Mouse (Mus musculus) embryonic facial prominence, embryonic 13.5 days (tissue): ENCODE measurements around the gene Fam234a. TPM values are rescaled to one million over a fixed set of nuclear protein-coding genes. Genes with fewer than 3 reads are reported as not detected.

ENCODE experiments used
- ATAC-seq: fragments of 200-750 bp; cut with Nextera tagmentation; 2 replicates; pipeline ENCODE4 v1.8.0; 2017; ENCODE audit warnings: low read depth; ENCODE audit not compliant: insufficient number of reproducible peaks, insufficient read depth, low FRiP score, low TSS enrichment
- H3K27ac ChIP-seq: fragments of 300-500 bp; sonication (generic); 2 replicates; pipeline ENCODE4 v1.5.1; 2015; ENCODE audit warnings: moderate library complexity, mild to moderate bottlenecking, inconsistent platforms
- H3K27me3 ChIP-seq: fragments of 300-500 bp; sonication (generic); 2 replicates; pipeline ENCODE4 v1.6.1; 2015; ENCODE audit warnings: mild to moderate bottlenecking, inconsistent platforms
- H3K36me3 ChIP-seq: fragments of 300-500 bp; sonication (generic); 2 replicates; pipeline ENCODE4 v1.6.1; 2015; ENCODE audit warnings: mild to moderate bottlenecking, inconsistent platforms
- H3K4me1 ChIP-seq: fragments of 300-500 bp; sonication (generic); 2 replicates; pipeline ENCODE4 v1.6.1; 2015; ENCODE audit warnings: inconsistent platforms
- H3K4me2 ChIP-seq: fragments of 300-500 bp; sonication (generic); 2 replicates; pipeline ENCODE4 v1.6.1; 2015; ENCODE audit warnings: moderate library complexity, mild to moderate bottlenecking, inconsistent platforms
- H3K4me3 ChIP-seq: fragments of 300-500 bp; sonication (generic); 2 replicates; pipeline ENCODE4 v1.5.1; 2015; ENCODE audit warnings: mild to moderate bottlenecking, inconsistent platforms
- H3K9ac ChIP-seq: fragments of 300-500 bp; sonication (generic); 2 replicates; pipeline ENCODE4 v1.6.1; 2015; ENCODE audit warnings: mild to moderate bottlenecking, inconsistent platforms
- H3K9me3 ChIP-seq: fragments of 300-500 bp; sonication (generic); 2 replicates; pipeline ENCODE4 v1.6.1; 2016; ENCODE audit warnings: inconsistent platforms
- WGBS: fragments of 180-500 bp; shearing (Covaris S2); methylation state at CpG from one replicate; pipeline ENCODE4 v1.1.7; 2015; ENCODE audit warnings: mixed read lengths; 5-methylcytosine and 5-hydroxymethylcytosine counted together
- polyA plus RNA-seq: library from polyadenylated mRNA; unstranded; fragments of >200 nt; fragmentation: Nextera tagmentation; extraction: Ambion mirVana; gene quantifications from 2 replicates; pipeline ENCODE4 v1.2.1, GENCODE M21; 2015

Fam234a gene
- polyA plus RNA-seq, 1 experiment from 2014 or later: 43.1 TPM

DNA sequence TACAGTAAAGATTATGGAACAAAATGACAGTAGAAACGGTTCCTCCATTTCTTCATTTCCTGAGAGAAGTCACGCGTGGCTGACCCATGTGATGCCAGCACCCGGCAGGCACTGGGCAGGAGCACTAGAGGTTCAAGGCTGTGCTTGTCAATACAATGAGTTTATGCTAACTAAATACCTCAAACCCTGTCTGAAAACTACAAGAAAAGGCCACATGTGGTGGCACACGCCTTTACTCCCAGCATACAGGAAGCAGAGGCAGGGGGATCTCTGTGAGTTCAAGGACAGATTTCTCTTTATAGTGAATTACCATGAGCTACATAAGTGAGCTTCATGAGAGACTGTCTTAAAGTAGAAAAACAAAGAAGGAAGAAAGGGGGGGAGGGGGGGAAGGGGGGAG, 12.9 kb downstream of the Fam234a start:
- no peaks in the 10 kb centered on the region for H3K9me3 ChIP-seq
- H3K9ac ChIP-seq: no peak overlapping the region
- no peak overlapping the region for H3K4me3 ChIP-seq
- no peak overlapping the region for H3K27ac ChIP-seq
- H3K27me3 ChIP-seq: no peaks in the 10 kb centered on the region
- 0 out of 2 replicates have a peak, but pooled peaks cover 11% of the 10 kb centered on the region for H3K4me1 ChIP-seq
- 93% methylated on average over 5 of the region's 5 CpGs for WGBS
- ATAC-seq: no peak
- no peak overlapping the region for H3K4me2 ChIP-seq
- peaks cover 7% of the 10 kb centered on the region; the same call in 1 of the 2 replicates for H3K36me3 ChIP-seq

DNA sequence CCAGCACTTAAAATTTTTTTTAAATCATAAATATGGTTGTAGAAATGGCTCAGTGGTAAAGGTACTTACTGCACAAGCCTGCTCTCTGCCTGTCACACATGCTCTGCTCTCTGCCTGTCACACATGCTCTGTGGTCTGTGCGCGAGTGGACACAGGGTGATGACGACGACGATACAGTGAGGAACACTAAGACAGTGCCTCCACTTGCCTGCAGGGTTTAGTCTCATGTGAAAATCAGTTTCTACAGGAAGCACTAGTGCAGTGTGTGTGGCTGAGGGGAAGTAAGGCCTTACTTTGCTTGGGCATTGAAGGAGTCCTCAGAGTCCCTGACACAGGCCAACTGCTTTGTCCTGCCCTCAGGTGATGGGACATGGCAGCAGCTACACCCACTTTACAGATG, 14.3 kb downstream of the Fam234a start:
- WGBS: 94% methylated on average over 5 of the region's 5 CpGs
- no peak overlapping the region for H3K9ac ChIP-seq

DNA sequence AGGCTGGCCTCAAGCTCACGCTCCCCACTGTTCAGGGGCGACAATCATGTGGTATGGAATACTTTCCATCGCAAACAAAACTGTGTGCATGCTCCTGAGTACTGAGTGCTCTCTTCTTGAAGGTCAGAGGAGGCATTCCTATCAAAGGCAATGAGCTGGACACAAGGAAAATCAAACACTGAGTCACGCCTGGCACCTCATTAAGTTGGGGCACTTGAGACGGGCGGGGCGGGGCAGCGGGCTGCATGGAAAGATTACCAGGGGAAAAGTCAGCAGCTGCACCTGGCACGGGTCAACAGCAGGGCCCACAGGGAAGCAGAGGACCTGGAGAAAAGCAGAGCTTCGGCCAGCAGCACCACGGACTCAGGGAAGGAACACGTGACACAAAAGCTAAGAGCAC, 18.9 kb downstream of the Fam234a start:
- Histone ChIP-seq H3K9me3 (no peaks in the 10 kb centered on the region), H3K9ac (no peak overlapping the region), H3K4me2 (no peak overlapping the region), H3K27me3 (no peaks in the 10 kb centered on the region), H3K4me1 (no peaks in the 10 kb centered on the region), H3K4me3 (no peak overlapping the region), H3K36me3 (no peaks in the 10 kb centered on the region), H3K27ac (no peak overlapping the region)
- 88% methylated on average over 12 of the region's 12 CpGs for WGBS
- ATAC-seq: no peak

More for the DNA sequence above, 14.3 kb downstream of the Fam234a start:
- H3K4me3 ChIP-seq: no peak overlapping the region
- H3K27me3 ChIP-seq: no peaks in the 10 kb centered on the region
- peaks cover 7% of the 10 kb centered on the region; the same call in 1 of the 2 replicates for H3K36me3 ChIP-seq
- no peaks in the 10 kb centered on the region for H3K9me3 ChIP-seq
- no peaks in the 10 kb centered on the region for H3K4me1 ChIP-seq
- H3K4me2 ChIP-seq: no peak overlapping the region
- no peak for ATAC-seq
- no peak overlapping the region for H3K27ac ChIP-seq

DNA sequence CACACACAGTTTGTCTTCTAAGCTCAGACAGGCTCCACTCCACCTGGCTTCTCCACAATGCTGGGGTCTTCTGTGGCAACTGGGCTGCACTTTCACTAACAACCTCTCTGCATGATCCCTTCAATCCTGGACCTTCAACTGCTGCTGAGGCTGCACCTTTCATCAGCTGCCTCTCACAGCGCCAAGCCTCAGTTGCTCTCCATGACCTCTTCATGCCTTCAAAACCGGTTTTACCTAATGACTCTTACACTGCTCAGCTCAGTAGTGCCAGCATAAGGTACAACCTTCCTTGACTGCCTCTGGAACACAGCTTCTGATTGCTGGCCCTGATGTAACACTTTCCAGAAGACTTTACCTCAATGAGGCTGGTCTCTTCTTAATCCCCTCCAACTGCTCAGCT, 22.5 kb downstream of the Fam234a start:
- WGBS: 79% methylated on average over 2 of the region's 2 CpGs
- H3K4me1 ChIP-seq: no peaks in the 10 kb centered on the region
- H3K4me2 ChIP-seq: no peak overlapping the region
- H3K27me3 ChIP-seq: no peaks in the 10 kb centered on the region
- H3K36me3 ChIP-seq: peaks cover 20% of the 10 kb centered on the region
- H3K9me3 ChIP-seq: no peaks in the 10 kb centered on the region
- H3K9ac ChIP-seq: no peak overlapping the region
- ATAC-seq: no peak
- no peak overlapping the region for H3K27ac ChIP-seq
- no peak overlapping the region for H3K4me3 ChIP-seq

DNA sequence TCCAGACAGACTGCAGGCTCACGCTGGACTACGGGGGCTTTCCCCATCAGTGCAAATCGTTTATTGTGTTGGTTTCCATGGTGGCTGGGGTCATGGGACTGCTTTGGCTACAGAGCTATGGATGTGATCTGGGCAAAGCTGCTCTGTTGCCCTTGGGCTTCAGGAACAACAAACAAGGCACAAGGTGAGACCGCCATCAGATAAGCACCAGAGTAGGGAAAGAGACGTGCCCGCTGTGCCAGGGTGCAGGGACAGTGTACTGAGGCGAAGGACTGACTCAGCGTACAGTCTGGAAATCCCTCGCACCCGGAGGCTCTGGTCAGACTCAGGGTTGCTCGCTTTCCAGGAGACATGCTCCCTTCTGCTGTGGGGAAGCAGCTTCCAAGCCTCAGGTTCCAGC, 31.4 kb downstream of the Fam234a start:
- no peak overlapping the region for H3K4me2 ChIP-seq
- H3K27ac ChIP-seq: no peak overlapping the region
- ATAC-seq: no peak
- 85% methylated on average over 11 of the region's 11 CpGs for WGBS
- H3K9me3 ChIP-seq: no peaks in the 10 kb centered on the region
- H3K27me3 ChIP-seq: no peaks in the 10 kb centered on the region
- H3K4me1 ChIP-seq: no peaks in the 10 kb centered on the region
- H3K36me3 ChIP-seq: peaks cover 47% of the 10 kb centered on the region
- no peak overlapping the region for H3K9ac ChIP-seq
- no peak overlapping the region for H3K4me3 ChIP-seq

DNA sequence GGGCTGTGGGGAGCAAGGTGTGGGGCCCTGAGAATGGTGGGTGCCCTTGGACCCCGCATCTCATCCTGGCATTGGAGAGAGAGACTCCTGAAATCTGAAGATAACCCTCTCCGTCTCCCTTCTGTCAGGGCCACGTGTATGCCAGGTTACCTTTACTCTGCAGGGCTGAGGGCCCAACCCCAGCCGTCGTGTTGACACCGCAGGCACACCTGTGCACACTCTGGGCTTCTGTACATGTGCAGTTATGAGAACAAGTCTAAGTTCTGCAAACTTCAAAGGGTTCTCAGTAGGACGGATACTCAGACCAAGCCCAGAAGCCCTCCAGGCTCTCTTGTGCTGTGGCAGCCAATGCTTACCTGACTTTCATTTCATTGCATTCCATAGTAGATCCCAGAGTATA, 31.8 kb downstream of the Fam234a start:
- Histone ChIP-seq H3K9ac (no peak overlapping the region), H3K9me3 (no peaks in the 10 kb centered on the region), H3K27me3 (no peaks in the 10 kb centered on the region), H3K4me1 (no peaks in the 10 kb centered on the region), H3K36me3 (peaks cover 43% of the 10 kb centered on the region), H3K4me2 (no peak overlapping the region), H3K4me3 (no peak overlapping the region), H3K27ac (no peak overlapping the region)
- no peak for ATAC-seq
- WGBS: 88% methylated on average over 7 of the region's 7 CpGs

DNA sequence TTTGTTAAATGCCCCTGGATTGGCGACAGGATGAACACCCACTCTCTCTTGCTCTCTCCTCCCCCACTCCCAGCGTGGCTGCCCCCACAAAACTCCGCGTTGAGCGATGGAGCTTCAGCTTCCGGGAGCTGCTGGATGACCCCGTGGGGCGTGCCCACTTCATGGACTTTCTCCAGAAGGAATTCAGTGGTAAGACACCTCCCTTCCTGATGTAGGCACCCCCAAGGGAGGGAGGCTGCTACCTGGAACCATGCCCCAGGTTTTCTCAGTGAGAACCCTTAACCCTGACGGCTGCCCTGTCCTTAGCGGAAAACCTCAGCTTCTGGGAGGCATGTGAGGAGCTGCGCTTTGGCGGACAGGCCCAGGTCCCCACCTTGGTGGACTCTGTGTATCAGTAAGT, 36.4 kb downstream of the Fam234a start, which contains the start of gene Arhgdig:
Gene Arhgdig, minus strand, starts transcription at position 101 of the 400 bp plus-strand sequence.
- Histone ChIP-seq H3K9me3 (no peaks in the 10 kb centered on the region), H3K4me3 (no peak within 1 kb of the TSS), H3K36me3 (peaks cover 5% of the 10 kb centered on the region), H3K27me3 (peaks cover 19% of the 10 kb centered on the region), H3K27ac (no peak within 1 kb of the TSS), H3K9ac (no peak within 1 kb of the TSS), H3K4me2 (no peak within 1 kb of the TSS), H3K4me1 (peaks cover 12% of the 10 kb centered on the region)
- ATAC-seq: no peak
- 87% methylated on average over 12 of the region's 12 CpGs for WGBS

DNA sequence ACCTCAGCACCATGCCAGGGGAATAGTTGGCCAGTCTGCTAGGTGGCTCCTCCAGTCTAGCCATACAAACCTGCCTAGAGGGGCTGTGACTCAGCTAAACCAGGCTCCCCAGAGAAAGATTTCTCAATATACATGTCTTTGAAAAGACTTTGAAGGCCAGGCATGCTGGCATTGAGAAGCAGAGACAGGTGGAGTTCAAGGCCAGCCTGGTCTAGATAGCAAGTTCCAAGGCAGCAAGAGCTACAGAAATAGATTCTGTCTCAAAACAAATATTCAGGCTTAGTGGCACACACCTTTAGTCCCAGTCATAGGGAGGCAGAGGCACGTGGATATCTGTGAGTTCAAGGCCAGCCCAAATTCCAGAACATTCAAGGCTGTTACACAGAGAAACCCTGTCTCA, 37.6 kb downstream of the Fam234a start:
- no peak for ATAC-seq
- Histone ChIP-seq H3K36me3 (no peaks in the 10 kb centered on the region), H3K4me1 (peaks cover 17% of the 10 kb centered on the region), H3K9me3 (no peaks in the 10 kb centered on the region), H3K27me3 (peaks cover 32% of the 10 kb centered on the region), H3K4me2 (no peak overlapping the region), H3K27ac (no peak overlapping the region), H3K9ac (no peak overlapping the region), H3K4me3 (no peak overlapping the region)
- 45% methylated on average over 1 of the region's 1 CpGs for WGBS

DNA sequence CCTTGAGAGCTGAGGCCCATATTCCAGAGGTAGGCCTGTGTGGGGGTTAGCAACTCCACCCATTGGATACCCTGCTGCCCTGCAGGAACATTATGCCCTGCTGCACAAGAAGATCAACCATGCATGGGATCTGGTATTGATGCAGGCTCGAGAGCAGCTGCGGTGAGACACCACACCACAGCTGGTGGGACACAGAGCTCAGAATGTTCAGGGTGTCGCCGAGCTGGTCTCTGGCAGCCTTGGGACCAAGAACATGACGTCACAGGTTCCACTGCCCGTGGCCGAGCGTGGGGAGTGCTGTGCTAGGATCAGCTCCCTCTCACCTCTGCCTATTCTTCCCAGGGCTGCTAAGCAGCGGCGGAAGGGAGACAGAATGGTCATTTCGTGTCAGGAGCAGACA, 39.3 kb downstream of the Fam234a start:
- ATAC-seq: no peak
- Histone ChIP-seq H3K4me1 (peaks cover 28% of the 10 kb centered on the region), H3K4me2 (no peak overlapping the region), H3K27me3 (peaks cover 48% of the 10 kb centered on the region), H3K9ac (no peak overlapping the region), H3K9me3 (no peaks in the 10 kb centered on the region), H3K27ac (no peak overlapping the region), H3K36me3 (no peaks in the 10 kb centered on the region), H3K4me3 (no peak overlapping the region)
- WGBS: 36% methylated on average over 11 of the region's 11 CpGs

DNA sequence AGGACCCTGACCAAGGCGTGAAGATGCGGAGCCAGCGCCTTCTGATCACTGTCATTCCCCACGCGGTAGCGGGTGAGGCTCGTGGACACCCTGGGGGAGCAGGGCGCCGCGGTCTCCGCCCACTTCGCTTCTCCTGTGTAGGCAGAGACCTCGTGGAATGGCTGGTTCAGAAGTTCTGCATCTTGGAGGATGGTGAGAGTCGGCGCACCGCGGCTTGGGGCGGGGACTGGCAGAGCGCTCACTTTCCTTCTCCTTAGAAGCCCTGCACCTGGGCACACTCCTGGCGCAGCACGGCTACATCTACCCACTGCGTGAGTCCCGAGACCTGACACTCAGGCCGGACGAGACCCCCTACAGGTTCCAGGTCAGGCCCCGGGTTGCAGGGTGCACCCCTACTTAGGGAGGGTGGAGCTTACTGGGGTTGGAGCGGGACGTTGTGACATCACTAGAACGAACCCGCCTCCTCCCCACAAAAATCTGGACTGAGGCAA, 40.7 kb downstream of the Fam234a start:
- H3K27ac ChIP-seq: no peak overlapping the region
- no peaks in the 10 kb centered on the region for H3K9me3 ChIP-seq
- H3K4me2 ChIP-seq: peak overlapping the region; percentile 97
- peaks cover 59% of the 10 kb centered on the region for H3K27me3 ChIP-seq
- H3K36me3 ChIP-seq: no peaks in the 10 kb centered on the region
- peak overlapping the region; percentile 56 for H3K4me3 ChIP-seq
- peaks cover 28% of the 10 kb centered on the region for H3K4me1 ChIP-seq
- WGBS: 1% methylated on average over 30 of the region's 30 CpGs
- no peak for ATAC-seq
- H3K9ac ChIP-seq: peak overlapping the region; percentile 60

DNA sequence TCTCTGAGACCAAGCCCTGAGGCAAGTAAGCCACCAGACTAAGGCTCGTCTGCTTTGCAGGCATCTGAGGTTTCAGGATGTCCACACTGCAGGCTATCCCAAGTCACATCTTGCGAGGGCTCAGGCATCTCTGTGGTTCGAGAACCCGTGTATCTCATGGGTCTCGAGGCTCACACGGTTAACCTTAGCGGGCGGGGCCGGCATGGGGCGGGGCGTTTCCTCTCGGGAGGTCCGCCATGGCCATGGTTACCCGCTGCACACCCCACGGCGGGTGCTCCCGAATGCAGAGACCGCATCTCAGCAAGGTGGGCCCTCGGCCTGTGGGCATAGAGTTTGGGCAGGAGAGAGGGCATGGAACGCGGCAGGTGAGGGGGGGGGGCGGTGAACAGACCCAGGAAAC, 41.3 kb downstream of the Fam234a start, which contains the start of gene Rgs11:
Gene Rgs11, plus strand, starts transcription at position 215 of the 400 bp plus-strand sequence.
- no peak for ATAC-seq
- under 1% methylated on average over 22 of the region's 22 CpGs for WGBS
- Histone ChIP-seq H3K27ac (no peak within 1 kb of the TSS), H3K4me2 (peak within 1 kb of the TSS; percentile 97), H3K27me3 (peaks cover 59% of the 10 kb centered on the region), H3K9ac (peak within 1 kb of the TSS; percentile 60), H3K4me3 (peak within 1 kb of the TSS; percentile 56), H3K9me3 (no peaks in the 10 kb centered on the region), H3K4me1 (peaks cover 28% of the 10 kb centered on the region), H3K36me3 (peaks cover 5% of the 10 kb centered on the region)

DNA sequence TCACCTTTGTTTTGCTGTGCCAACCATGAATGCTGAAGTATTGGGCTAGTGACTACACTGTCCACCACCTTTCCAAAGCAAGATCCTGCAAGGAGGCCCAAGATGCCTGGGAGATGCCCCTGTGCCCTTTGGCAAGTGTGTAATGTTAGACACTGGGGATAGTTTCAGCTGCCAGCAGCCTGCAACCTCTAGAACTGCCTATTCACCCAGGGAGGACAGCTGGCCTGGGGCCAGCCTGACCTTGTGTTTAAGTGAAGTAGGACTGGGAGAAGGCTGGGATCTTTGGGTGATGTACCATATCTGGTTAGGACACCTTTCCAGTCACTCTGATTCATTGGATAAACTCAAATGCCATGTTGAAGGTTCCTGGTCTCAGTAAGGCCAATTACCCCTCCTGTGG, 42.0 kb downstream of the Fam234a start:
- no peaks in the 10 kb centered on the region for H3K9me3 ChIP-seq
- H3K27ac ChIP-seq: no peak overlapping the region
- H3K4me3 ChIP-seq: no peak overlapping the region
- no peak for ATAC-seq
- H3K36me3 ChIP-seq: peaks cover 12% of the 10 kb centered on the region
- H3K9ac ChIP-seq: no peak overlapping the region
- H3K4me1 ChIP-seq: peaks cover 28% of the 10 kb centered on the region
- H3K27me3 ChIP-seq: peaks cover 59% of the 10 kb centered on the region
- no peak overlapping the region; the same call in 1 of the 2 replicates for H3K4me2 ChIP-seq
